Mouse (Mus musculus) limb, embryonic 11.5 days (tissue): ENCODE results near the gene Nrn1l. TPM values are rescaled to one million over a fixed set of nuclear protein-coding genes. Genes with fewer than 3 reads are reported as not detected.
A peak's percentile ranks its signal among the peaks of the same experiment; 100 is the strongest.

Experiments used
- ATAC-seq: fragments of 200-750 bp; cut with Nextera tagmentation; 2 replicates; pipeline ENCODE4 v1.8.0; 2017; ENCODE audit warnings: low read depth; ENCODE audit not compliant: insufficient number of reproducible peaks, low FRiP score, low TSS enrichment
- DNase-seq: peaks from one replicate; pipeline ENCODE4 v3.0.0-alpha.2; 2015; ENCODE audit warnings: low spot score
- H3K27ac ChIP-seq: fragments of 300-500 bp; sonication (generic); replicated peaks from 2 replicates; pipeline ENCODE4 v1.5.1; 2014; ENCODE audit warnings: low read depth, mild to moderate bottlenecking, low read length
- H3K27me3 ChIP-seq: fragments of 300-500 bp; sonication (generic); 2 replicates; pipeline ENCODE4 v1.6.1; 2014; ENCODE audit warnings: mild to moderate bottlenecking, low read length, mixed read lengths; ENCODE audit not compliant: control insufficient read depth, insufficient read depth
- H3K36me3 ChIP-seq: fragments of 300-500 bp; sonication (generic); 2 replicates; pipeline ENCODE4 v1.6.1; 2014; ENCODE audit warnings: mild to moderate bottlenecking, low read length, moderate library complexity, mixed read lengths; ENCODE audit not compliant: control insufficient read depth, insufficient read depth
- H3K4me1 ChIP-seq: fragments of 300-500 bp; sonication (generic); 2 replicates; pipeline ENCODE4 v1.6.1; 2014; ENCODE audit warnings: low read length, mixed read lengths; ENCODE audit not compliant: control insufficient read depth, insufficient read depth
- H3K4me2 ChIP-seq: fragments of 300-500 bp; sonication (generic); 2 replicates; pipeline ENCODE4 v1.6.1; 2014; ENCODE audit warnings: low read depth, mild to moderate bottlenecking, moderate library complexity; ENCODE audit not compliant: severe bottlenecking
- H3K4me3 ChIP-seq: fragments of 300-500 bp; sonication (generic); 2 replicates; pipeline ENCODE4 v1.5.1; 2014; ENCODE audit warnings: low read depth, low read length
- H3K9ac ChIP-seq: fragments of 300-500 bp; sonication (generic); 2 replicates; pipeline ENCODE4 v1.6.1; 2014; ENCODE audit warnings: mild to moderate bottlenecking, low read length
- H3K9me3 ChIP-seq: fragments of 300-500 bp; sonication (generic); 2 replicates; pipeline ENCODE4 v1.6.1; 2016; ENCODE audit warnings: low read length; ENCODE audit not compliant: control insufficient read depth
- WGBS: fragments of 180-500 bp; shearing (Covaris S2); extraction: QIAGEN DNeasy Blood & Tissue Kit; methylation state at CpG from one replicate; pipeline ENCODE4 v1.1.7; 2014; 5-methylcytosine and 5-hydroxymethylcytosine counted together
- polyA plus RNA-seq: library from polyadenylated mRNA; unstranded; fragments of >200 nt; fragmentation: Nextera tagmentation; extraction: Ambion mirVana; gene quantifications from 2 replicates; pipeline ENCODE4 v1.2.1, GENCODE M21; 2014

Nrn1l gene
- 0.43 and 0.78 TPM in 2 replicates for polyA plus RNA-seq

DNA sequence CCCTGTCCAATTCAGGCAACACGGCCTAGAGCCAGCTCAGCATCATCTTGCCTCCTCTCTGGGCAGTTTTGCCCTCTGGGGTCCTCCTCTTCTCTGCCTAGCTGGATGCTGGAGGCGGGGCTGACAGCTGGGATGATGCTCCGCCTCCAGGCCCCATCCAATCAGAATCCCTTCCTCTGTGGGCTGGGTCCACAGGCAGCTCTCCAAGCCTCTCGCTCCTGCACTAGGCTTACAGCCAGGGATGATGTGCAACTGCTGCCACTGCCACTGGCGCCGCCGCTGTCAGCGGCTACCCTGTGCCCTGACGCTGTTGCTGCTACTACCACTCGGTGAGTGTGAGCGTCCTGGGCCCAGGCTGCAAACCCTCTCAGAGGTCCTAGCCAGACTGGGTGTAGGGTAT, at the start of gene Nrn1l:
Gene Nrn1l (plus strand): TSS at position 229 of the 400 bp plus-strand sequence.
- Histone ChIP-seq H3K9me3 (no peaks in the 10 kb centered on the region), H3K27me3 (no peaks in the 10 kb centered on the region), H3K4me2 (no peak within 1 kb of the TSS), H3K36me3 (peaks cover 34% of the 10 kb centered on the region), H3K4me3 (no peak within 1 kb of the TSS), H3K9ac (no peak within 1 kb of the TSS), H3K27ac (no peak within 1 kb of the TSS), H3K4me1 (no peaks in the 10 kb centered on the region)
- peak; percentile 79 for DNase-seq
- peak; percentile 83; the same call in 1 of the 2 replicates for ATAC-seq
- WGBS = 8% methylated on average over 11 of the region's 11 CpGs

- H3K36me3 ChIP-seq = peaks cover 28% of the 10 kb centered on the region
- 93% methylated on average over 11 of the region's 11 CpGs for WGBS
- H3K4me3 ChIP-seq = no peak overlapping the region
- no peaks in the 10 kb centered on the region for H3K9me3 ChIP-seq
- no peaks in the 10 kb centered on the region for H3K27me3 ChIP-seq
- H3K4me2 ChIP-seq = no peak overlapping the region
- H3K9ac ChIP-seq = no peak overlapping the region
- H3K4me1 ChIP-seq = peaks cover 3% of the 10 kb centered on the region; the same call in 1 of the 2 replicates
- DNase-seq = no peak
- ATAC-seq = no peak
- H3K27ac ChIP-seq = no peak overlapping the region
These were observed 46.7 kb upstream of the Nrn1l start for GRCm38 (mm10) chr8:105846678-105847077.

DNA sequence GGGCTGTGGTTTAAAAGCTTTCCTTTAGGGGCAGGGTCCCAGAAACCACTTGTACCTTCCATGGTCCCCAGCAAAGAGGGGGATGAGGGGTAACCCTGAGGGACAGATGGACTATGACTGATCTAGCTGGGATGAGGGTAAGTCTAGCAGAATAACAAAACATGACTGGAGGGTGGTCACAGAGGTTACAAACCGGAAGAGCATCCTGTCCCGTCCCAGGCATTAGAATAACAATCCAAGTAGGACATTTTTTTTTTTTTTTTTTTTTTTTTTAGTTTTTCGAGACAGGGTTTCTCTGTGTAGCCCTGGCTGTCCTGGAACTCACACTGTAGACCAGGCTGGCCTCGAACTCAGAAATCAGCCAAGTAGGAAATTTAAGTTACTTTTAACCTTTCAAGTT, 43.4 kb upstream of the Nrn1l start:
- no peak overlapping the region for H3K27ac ChIP-seq
- WGBS = 85% methylated on average over 4 of the region's 4 CpGs
- no peak overlapping the region for H3K4me3 ChIP-seq
- peaks cover 18% of the 10 kb centered on the region for H3K36me3 ChIP-seq
- H3K9ac ChIP-seq = no peak overlapping the region
- no peak for DNase-seq
- H3K27me3 ChIP-seq = no peaks in the 10 kb centered on the region
- H3K4me2 ChIP-seq = no peak overlapping the region
- H3K9me3 ChIP-seq = no peaks in the 10 kb centered on the region
- peaks cover 3% of the 10 kb centered on the region; the same call in 1 of the 2 replicates for H3K4me1 ChIP-seq
- ATAC-seq = no peak

DNA sequence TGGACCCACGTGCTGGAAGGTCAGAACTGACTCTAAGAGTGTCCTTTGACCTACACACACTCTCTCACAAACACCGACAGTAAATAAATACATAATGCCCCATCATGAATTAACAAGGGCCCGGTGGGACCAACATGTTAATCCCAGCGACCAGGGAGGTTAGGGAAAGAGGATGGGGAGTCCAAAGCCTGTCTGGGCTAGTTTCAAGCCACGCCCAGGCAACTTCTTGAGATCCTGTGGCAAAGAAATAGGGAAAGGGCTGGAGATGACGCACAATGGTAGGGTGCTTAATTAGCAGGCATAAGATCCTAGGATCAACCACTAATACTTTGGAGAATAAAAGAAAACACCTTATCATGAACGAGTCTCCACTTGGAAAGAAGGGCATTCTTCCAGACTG, 42.8 kb upstream of the Nrn1l start:
- H3K27ac ChIP-seq = no peak overlapping the region
- 80% methylated on average over 7 of the region's 7 CpGs for WGBS
- H3K36me3 ChIP-seq = peaks cover 16% of the 10 kb centered on the region
- no peak overlapping the region; the same call in 1 of the 2 replicates for H3K4me3 ChIP-seq
- H3K9me3 ChIP-seq = no peaks in the 10 kb centered on the region
- DNase-seq = no peak
- no peak overlapping the region for H3K9ac ChIP-seq
- no peaks in the 10 kb centered on the region for H3K27me3 ChIP-seq
- no peak for ATAC-seq
- H3K4me2 ChIP-seq = peak overlapping the region; percentile 30; the same call in 1 of the 2 replicates
- peaks cover 3% of the 10 kb centered on the region; the same call in 1 of the 2 replicates for H3K4me1 ChIP-seq

DNA sequence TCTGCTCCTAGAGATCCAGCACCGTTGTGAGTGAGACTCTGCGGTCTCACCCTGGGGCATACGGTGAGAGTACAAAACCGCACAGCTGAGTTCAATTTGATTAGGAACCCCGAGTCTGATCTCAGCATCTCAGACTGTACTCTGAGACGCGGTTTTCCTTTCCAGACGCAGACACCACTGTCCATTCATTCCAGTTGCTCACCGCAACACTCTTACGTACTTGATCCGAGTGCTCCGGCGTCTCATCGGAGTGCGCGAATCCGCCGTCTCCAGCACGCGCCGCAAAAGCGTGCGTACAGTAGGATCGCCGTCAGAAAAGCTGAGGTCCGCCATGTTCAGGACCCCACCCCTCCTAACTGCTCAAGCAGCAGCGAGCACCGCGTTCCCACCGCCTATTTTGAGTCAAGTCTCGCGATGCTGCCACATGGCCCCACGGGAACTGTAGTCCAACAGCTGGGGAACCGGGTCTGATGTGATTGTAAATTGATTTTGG, 41.7 kb upstream of the Nrn1l start:
- H3K9me3 ChIP-seq = no peaks in the 10 kb centered on the region
- DNase-seq = peak; percentile 94
- WGBS = under 1% methylated on average over 34 of the region's 34 CpGs
- H3K27ac ChIP-seq = 0 out of 2 replicates have a peak overlapping the region, but pooled peaks have one; percentile 43
- ATAC-seq = peak; percentile 80
- H3K9ac ChIP-seq = peak overlapping the region; percentile 71
- H3K4me2 ChIP-seq = peak overlapping the region; percentile 55
- peaks cover 7% of the 10 kb centered on the region for H3K4me1 ChIP-seq
- no peaks in the 10 kb centered on the region for H3K27me3 ChIP-seq
- H3K36me3 ChIP-seq = peaks cover 7% of the 10 kb centered on the region
- peak overlapping the region; percentile 84 for H3K4me3 ChIP-seq

DNA sequence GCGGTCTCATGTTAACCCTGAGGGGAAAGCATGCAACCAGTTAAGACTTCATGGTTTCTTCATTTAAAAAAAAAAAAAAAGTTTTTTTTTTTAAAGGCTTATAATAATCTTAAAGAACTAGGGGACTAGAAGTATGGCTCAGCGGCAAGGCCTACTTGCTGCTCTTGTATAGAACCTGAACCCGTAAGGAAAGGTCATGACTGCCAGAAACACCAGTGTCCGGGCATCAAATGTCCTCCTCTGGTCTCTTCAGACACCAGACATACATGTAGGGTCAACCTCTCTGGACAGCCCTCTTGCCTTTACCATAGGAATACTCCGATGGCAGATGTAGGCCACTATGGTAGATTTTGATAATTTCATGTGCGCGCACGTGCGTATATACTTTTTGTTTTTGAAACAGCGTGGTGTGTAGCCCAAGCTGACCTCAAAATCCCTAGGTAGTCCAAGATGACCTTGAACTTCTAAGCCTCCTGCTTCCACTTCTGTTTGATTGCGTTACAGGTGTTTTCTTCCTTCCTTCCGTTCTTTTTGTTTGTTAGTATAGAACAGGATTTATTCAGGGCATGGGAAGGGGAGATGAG, 41.1 kb upstream of the Nrn1l start:
- Histone ChIP-seq H3K9ac (no peak overlapping the region), H3K27me3 (no peaks in the 10 kb centered on the region), H3K27ac (no peak overlapping the region), H3K4me2 (no peak overlapping the region), H3K4me1 (peaks cover 8% of the 10 kb centered on the region), H3K9me3 (no peaks in the 10 kb centered on the region), H3K36me3 (peaks cover 5% of the 10 kb centered on the region), H3K4me3 (peak overlapping the region; percentile 84; the same call in 1 of the 2 replicates)
- DNase-seq = peak; percentile 40
- WGBS = 84% methylated on average over 12 of the region's 12 CpGs
- no peak for ATAC-seq

GRCm38 (mm10) chr8:105853178-105853577, 40.2 kb upstream of the Nrn1l start, which contains the start of gene Cenpt:
Gene Cenpt (minus strand): TSS chr8:105853278.
- Histone ChIP-seq H3K4me3 (no peak within 1 kb of the TSS), H3K4me1 (peaks cover 12% of the 10 kb centered on the region), H3K36me3 (peaks cover 5% of the 10 kb centered on the region), H3K9ac (no peak within 1 kb of the TSS), H3K27me3 (no peaks in the 10 kb centered on the region), H3K27ac (no peak within 1 kb of the TSS), H3K4me2 (no peak within 1 kb of the TSS), H3K9me3 (no peaks in the 10 kb centered on the region)
- DNase-seq = no peak
- ATAC-seq = no peak
- WGBS = 85% methylated on average over 3 of the region's 3 CpGs

- ATAC-seq (no peak; the same call in 1 of the 2 replicates), DNase-seq (no peak)
- no peak overlapping the region for H3K9ac ChIP-seq
- H3K4me3 ChIP-seq = peak overlapping the region; percentile 85
- WGBS = 25% methylated on average over 8 of the region's 8 CpGs
- no peaks in the 10 kb centered on the region for H3K27me3 ChIP-seq
- H3K27ac ChIP-seq = no peak overlapping the region; the same call in 1 of the 2 replicates
- no peaks in the 10 kb centered on the region for H3K9me3 ChIP-seq
- peaks cover 12% of the 10 kb centered on the region for H3K4me1 ChIP-seq
- no peaks in the 10 kb centered on the region; the same call in 1 of the 2 replicates for H3K36me3 ChIP-seq
- H3K4me2 ChIP-seq = peak overlapping the region; percentile 16; the same call in 1 of the 2 replicates
These were observed 39.1 kb upstream of the Nrn1l start for GRCm38 (mm10) chr8:105854303-105854702.
